Mouse (Mus musculus): ENCODE measurements at regions not wholly inside any gene's neighbourhood (a gene's known extent, or its start where the extent isn't known, plus 50 kb on each side); places are given as distances from the start of the nearest gene placed in this dataset.

DNA sequence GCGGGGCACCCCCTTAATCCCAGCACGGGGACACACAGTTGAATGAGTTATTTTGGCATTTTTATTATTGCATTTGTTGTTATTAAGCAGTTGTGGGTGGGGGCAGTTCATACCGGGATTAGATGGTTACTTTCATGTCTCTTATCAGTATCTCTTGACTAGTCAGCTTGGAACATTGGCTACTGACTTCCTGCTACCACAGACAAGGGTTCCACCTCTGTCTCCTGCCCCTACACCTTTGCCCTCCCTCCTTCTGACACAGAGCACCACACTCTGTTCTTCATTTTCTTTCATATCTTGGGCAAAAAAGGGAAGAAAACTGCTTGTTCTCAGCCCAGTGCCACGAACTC lies 99.1 kb upstream of the Cpsf6 start:
- TF ChIP-seq EP300 (IDR thresholded peaks at IDR 0.05; ENCODE audit: low read length) (no peak), CHD1 (IDR thresholded peaks at IDR 0.05; ENCODE audit: low read depth, low read length) (no peak), RAD21 (IDR thresholded peaks at IDR 0.05; ENCODE audit: low read depth, low read length) (no peak), E2F4 (IDR thresholded peaks at IDR 0.05; ENCODE audit: insufficient replicate concordance, low read depth, low read length) (no peak), MYC (IDR thresholded peaks at IDR 0.05; ENCODE audit: low read depth, low read length) (no peak), POLR2A (IDR thresholded peaks at IDR 0.05; ENCODE audit: low read depth, low read length) (no peak), HCFC1 (IDR thresholded peaks at IDR 0.05; ENCODE audit: low read depth, low read length) (no peak), MAFK (IDR thresholded peaks at IDR 0.05; ENCODE audit: insufficient replicate concordance, low read length) (no peak), CTCF (conservative IDR thresholded peaks at IDR 0.05 in 1 of 2, IDR thresholded peaks at IDR 0.05 in 1 of 2; ENCODE audit: low read depth in 2 of 2, low read length in 2 of 2) (no peak)

Data from CH12.LX (cell line).